Mouse (Mus musculus): ENCODE results near the gene Mok.
"Not testable (repeated sequence)": the region's sequence is repeated elsewhere in the genome, so short reads cannot be mapped to it uniquely, and the experiment has no call there.

The Mok gene

GRCm38 (mm10) chr12:110840348-110841198, at the start of gene Mok:
Mok (minus strand) TSS chr12:110840939.
- DNase-seq (ENCODE audit: low spot score in 2 of 2) = peak; percentile 97 to 99

- DNase-seq (ENCODE audit: low spot score in 2 of 2) = peak; percentile 98
Observed at GRCm38 (mm10) chr12:110889036-110890020, 48.6 kb upstream of the Mok start, which contains the start of the genes Cinp and Tecpr2. Cinp (minus strand) TSS chr12:110889145. Tecpr2 (plus strand) TSS chr12:110889264.

- DNase-seq (ENCODE audit: low spot score in 2 of 2) = no peak
Observed at GRCm38 (mm10) chr12:110888606-110889005, 47.9 kb upstream of the Mok start.

- no peak for DNase-seq (ENCODE audit: low spot score in 2 of 2)
Observed at GRCm38 (mm10) chr12:110888106-110888505, 47.4 kb upstream of the Mok start.

GRCm38 (mm10) chr12:110885251-110885650, 44.5 kb upstream of the Mok start:
- no peak for DNase-seq (ENCODE audit: low spot score in 2 of 2)

- no peak for DNase-seq (ENCODE audit: low spot score in 2 of 2)
Observed at GRCm38 (mm10) chr12:110882291-110882690, 41.6 kb upstream of the Mok start.

GRCm38 (mm10) chr12:110875351-110875750, 34.6 kb upstream of the Mok start:
- no peak for DNase-seq (ENCODE audit: low spot score in 2 of 2)

GRCm38 (mm10) chr12:110871247-110871646, 30.5 kb upstream of the Mok start:
- no peak for DNase-seq (ENCODE audit: low spot score in 2 of 2)

GRCm38 (mm10) chr12:110870107-110870506, 29.4 kb upstream of the Mok start:
- no peak for DNase-seq (ENCODE audit: low spot score in 2 of 2)

- DNase-seq (ENCODE audit: low spot score in 2 of 2) = peak in 1 of 2 experiments; percentile 45
Observed at GRCm38 (mm10) chr12:110865989-110866388, 25.2 kb upstream of the Mok start.

GRCm38 (mm10) chr12:110865571-110865970, 24.8 kb upstream of the Mok start:
- no peak for DNase-seq (ENCODE audit: low spot score in 2 of 2)

GRCm38 (mm10) chr12:110864008-110864407, 23.3 kb upstream of the Mok start:
- no peak for DNase-seq (ENCODE audit: low spot score in 2 of 2)

GRCm38 (mm10) chr12:110861256-110861655, 20.5 kb upstream of the Mok start:
- DNase-seq (ENCODE audit: low spot score in 2 of 2) = peak in 1 of 2 experiments; percentile 21

GRCm38 (mm10) chr12:110860293-110860692, 19.6 kb upstream of the Mok start:
- DNase-seq (ENCODE audit: low spot score in 2 of 2) = no peak

- DNase-seq (ENCODE audit: low spot score in 2 of 2) = not testable (repeated sequence)
Observed at GRCm38 (mm10) chr12:110858681-110859080, 17.9 kb upstream of the Mok start.

GRCm38 (mm10) chr12:110857196-110857595, 16.5 kb upstream of the Mok start:
- no peak for DNase-seq (ENCODE audit: low spot score in 2 of 2)

- no peak for DNase-seq (ENCODE audit: low spot score in 2 of 2)
Observed at GRCm38 (mm10) chr12:110854786-110855737, 14.3 kb upstream of the Mok start.

- no peak for DNase-seq (ENCODE audit: low spot score in 2 of 2)
Observed at GRCm38 (mm10) chr12:110851923-110852322, 11.2 kb upstream of the Mok start.

- DNase-seq (ENCODE audit: low spot score in 2 of 2) = no peak
Observed at GRCm38 (mm10) chr12:110851414-110851813, 10.7 kb upstream of the Mok start.

GRCm38 (mm10) chr12:110850929-110851256, 10.2 kb upstream of the Mok start:
- no peak for DNase-seq (ENCODE audit: low spot score in 2 of 2)

Data from frontal cortex, postnatal 36 days (tissue).